In the genomic region with DNA sequence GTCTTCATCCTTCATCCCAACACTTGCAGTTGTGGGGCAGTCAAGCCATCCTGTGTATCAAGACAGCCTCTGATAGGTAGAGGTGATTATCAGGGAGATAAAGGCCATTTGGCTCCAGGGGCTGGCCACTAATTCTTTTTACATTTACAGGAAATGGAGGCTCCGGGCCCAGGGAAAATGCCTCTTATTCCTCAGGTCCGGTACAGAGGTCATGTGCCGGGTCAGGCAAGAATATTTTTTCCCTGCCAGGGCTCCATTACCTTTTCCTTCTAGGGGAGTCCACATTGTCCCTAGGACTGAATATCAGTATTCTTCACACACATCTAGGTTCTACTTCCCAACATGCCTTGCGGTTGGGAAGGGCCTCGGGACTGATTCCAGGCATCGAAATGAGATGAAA, we compare ENCODE assay signal across 17 mouse cellular contexts. TPM values are rescaled to one million over a fixed set of nuclear protein-coding genes. Genes with fewer than 3 reads are reported as not detected.
A peak's percentile ranks its signal among the peaks of the same experiment; 100 is the strongest.
DNase-seq lines count a peak whose midpoint lies in the region; ATAC-seq and TF ChIP-seq lines count a peak whose summit lies in the region.
"Had no signal": no experiment of that assay in that cellular context is flagged by ENCODE, and none has a peak within 500 bp of the region (broad histone marks: within the 10 kb centered on the region; RNA-seq: fewer than 3 reads in every experiment).

No protein-coding gene starts in this region.

- H3K9ac ChIP-seq in heart, embryonic 15.5 days, result no peak overlapping the region
- H3K9ac ChIP-seq in liver, adult 2 months (ENCODE audit: low read depth, low read length), result no peak overlapping the region
- no peak overlapping the region for H3K9ac ChIP-seq in liver, postnatal 0 days (replicated peaks)
- H3K9ac ChIP-seq in heart, embryonic 16.5 days (ENCODE audit: low read length), result no peak overlapping the region
- no peak overlapping the region for H3K9ac ChIP-seq in limb, embryonic 13.5 days
- H3K9ac ChIP-seq: embryonic facial prominence, embryonic 13.5 days had no signal

- TF ChIP-seq CTCF in liver, adult 2 months (IDR thresholded peaks at IDR 0.05; ENCODE audit: low read depth, low read length), result no peak
- TF ChIP-seq CTCF in liver, postnatal 0 days (IDR thresholded peaks at IDR 0.05; ENCODE audit: low read depth), result no peak

- H3K4me1 ChIP-seq in heart, embryonic 15.5 days (replicated peaks), result peaks cover 20% of the 10 kb centered on the region
- H3K4me1 ChIP-seq in liver, adult 2 months (ENCODE audit: control insufficient read depth, insufficient read depth, low read length), result peaks cover 6% of the 10 kb centered on the region
- peaks cover 22% of the 10 kb centered on the region for H3K4me1 ChIP-seq in liver, postnatal 0 days (ENCODE audit: insufficient read depth)
- peaks cover 24% of the 10 kb centered on the region for H3K4me1 ChIP-seq in heart, embryonic 16.5 days (ENCODE audit: control insufficient read depth, insufficient read depth, low read length)
- H3K4me1 ChIP-seq in limb, embryonic 13.5 days, result peaks cover 21% of the 10 kb centered on the region

- DNase-seq in heart, postnatal 25 days (ENCODE audit: low spot score), result no peak
- no peak for DNase-seq in liver, adult 2 months (ENCODE audit: extremely low read depth, low read depth, low spot score)
- no peak for DNase-seq in liver, postnatal 0 days
- DNase-seq in urinary bladder, postnatal 14 days (ENCODE audit: low spot score), result no peak
- no peak for DNase-seq in right cerebral cortex, adult 2 months (ENCODE audit: low spot score in 2 of 2)
- DNase-seq: cerebellum, adult 9-10 months; kidney, postnatal 4 days; thymus, postnatal 4 days had no signal

- TF ChIP-seq EP300 in liver, postnatal 0 days (IDR thresholded peaks at IDR 0.05; ENCODE audit: low read depth), result no peak

- TF ChIP-seq POLR2A in liver, adult 2 months (IDR thresholded peaks at IDR 0.05; ENCODE audit: extremely low read depth, insufficient read depth, low read length), result no peak

- H3K27me3 ChIP-seq in heart, embryonic 15.5 days, result no peaks in the 10 kb centered on the region
- no peaks in the 10 kb centered on the region for H3K27me3 ChIP-seq in liver, adult 2 months (ENCODE audit: control insufficient read depth, insufficient read depth, low read length)
- H3K27me3 ChIP-seq in liver, postnatal 0 days (ENCODE audit: insufficient read depth, low read length), result no peaks in the 10 kb centered on the region
- H3K27me3 ChIP-seq in heart, embryonic 16.5 days (ENCODE audit: control insufficient read depth, insufficient read depth, low read length), result no peaks in the 10 kb centered on the region
- no peaks in the 10 kb centered on the region for H3K27me3 ChIP-seq in limb, embryonic 13.5 days
- H3K27me3 ChIP-seq: embryonic facial prominence, embryonic 13.5 days had no signal

- H3K9me3 ChIP-seq in heart, embryonic 15.5 days (replicated peaks), result no peaks in the 10 kb centered on the region
- no peaks in the 10 kb centered on the region for H3K9me3 ChIP-seq in liver, postnatal 0 days (ENCODE audit: low read length)
- H3K9me3 ChIP-seq in heart, embryonic 16.5 days (replicated peaks; ENCODE audit: control insufficient read depth, low read length), result peaks cover 3% of the 10 kb centered on the region; the same call in 1 of the 2 replicates
- H3K9me3 ChIP-seq in limb, embryonic 13.5 days, result no peaks in the 10 kb centered on the region
- H3K9me3 ChIP-seq: embryonic facial prominence, embryonic 13.5 days; G1E; midbrain, embryonic 10.5 days had no signal

- H3K79me2 ChIP-seq in liver, adult 2 months (ENCODE audit: control insufficient read depth, insufficient read depth, low read length), result no peaks in the 10 kb centered on the region

- no peaks in the 10 kb centered on the region for H3K36me3 ChIP-seq in heart, embryonic 15.5 days
- H3K36me3 ChIP-seq in liver, adult 2 months (ENCODE audit: control insufficient read depth, insufficient read depth, low read length), result no peaks in the 10 kb centered on the region
- no peaks in the 10 kb centered on the region for H3K36me3 ChIP-seq in liver, postnatal 0 days (replicated peaks; ENCODE audit: insufficient read depth, low read length)
- no peaks in the 10 kb centered on the region for H3K36me3 ChIP-seq in heart, embryonic 16.5 days (ENCODE audit: control insufficient read depth, insufficient read depth)
- no peaks in the 10 kb centered on the region for H3K36me3 ChIP-seq in limb, embryonic 13.5 days
- H3K36me3 ChIP-seq: embryonic facial prominence, embryonic 13.5 days; G1E; midbrain, embryonic 10.5 days had no signal

- ATAC-seq in heart, embryonic 15.5 days (replicated peaks; ENCODE audit: insufficient number of reproducible peaks, insufficient read depth, low FRiP score, low read depth), result no peak
- no peak for ATAC-seq in liver, postnatal 0 days
- no peak for ATAC-seq in heart, embryonic 16.5 days (replicated peaks; ENCODE audit: extremely low read depth, insufficient read depth, low FRiP score)
- ATAC-seq in limb, embryonic 13.5 days (ENCODE audit: low FRiP score, low read depth), result no peak
- ATAC-seq: forebrain, embryonic 16.5 days; hindbrain, embryonic 16.5 days had no signal

- no peak overlapping the region for H3K4me3 ChIP-seq in heart, embryonic 15.5 days
- no peak overlapping the region for H3K4me3 ChIP-seq in liver, adult 2 months (ENCODE audit: insufficient read depth, low read depth, low read length)
- H3K4me3 ChIP-seq in liver, postnatal 0 days (ENCODE audit: low read depth, low read length), result no peak overlapping the region
- H3K4me3 ChIP-seq in heart, embryonic 16.5 days (ENCODE audit: low read length), result no peak overlapping the region
- H3K4me3 ChIP-seq in limb, embryonic 13.5 days, result no peak overlapping the region
- H3K4me3 ChIP-seq: embryonic facial prominence, embryonic 13.5 days; midbrain, embryonic 10.5 days had no signal

- intact Hi-C loops in heart, postnatal 25 days (cut with DNase I), result no loop called here

- peak overlapping the region; percentile 83 for H3K27ac ChIP-seq in heart, embryonic 15.5 days
- peak overlapping the region; percentile 77; the same call in 1 of the 2 replicates for H3K27ac ChIP-seq in liver, adult 2 months (replicated peaks; ENCODE audit: insufficient read depth, low read depth, low read length)
- no peak overlapping the region for H3K27ac ChIP-seq in liver, postnatal 0 days (ENCODE audit: low read depth)
- H3K27ac ChIP-seq in heart, embryonic 16.5 days (ENCODE audit: low read length), result peak overlapping the region; percentile 86
- H3K27ac ChIP-seq in limb, embryonic 13.5 days, result peak overlapping the region; percentile 10; the same call in 1 of the 2 replicates
- H3K27ac ChIP-seq: embryonic facial prominence, embryonic 13.5 days had no signal

- 77% methylated on average over 6 of the region's 6 CpGs for WGBS in heart, embryonic 15.5 days
- WGBS in liver, adult 2 months, result 88% methylated on average over 6 of the region's 6 CpGs
- WGBS in liver, postnatal 0 days (ENCODE audit: insufficient replicate concordance), result 80% methylated on average over 6 of the region's 6 CpGs
- WGBS in heart, embryonic 16.5 days, result 71% methylated on average over 6 of the region's 6 CpGs
- 86% methylated on average over 6 of the region's 6 CpGs for WGBS in limb, embryonic 13.5 days

- no peak overlapping the region for H3K4me2 ChIP-seq in heart, embryonic 15.5 days
- H3K4me2 ChIP-seq in liver, postnatal 0 days (ENCODE audit: low read depth, low read length), result no peak overlapping the region
- H3K4me2 ChIP-seq in heart, embryonic 16.5 days (ENCODE audit: low read depth, low read length), result no peak overlapping the region
- no peak overlapping the region for H3K4me2 ChIP-seq in limb, embryonic 13.5 days (replicated peaks)
- H3K4me2 ChIP-seq: embryonic facial prominence, embryonic 13.5 days; liver, embryonic 11.5 days had no signal

RNA-seq across cellular contexts. Expression of gene Smtn, which starts 31.8 kb away (rescaled TPM):
- 79.2 and 101 TPM in 2 replicates for polyA plus RNA-seq in heart, embryonic 15.5 days (2015; fragmentation: Nextera tagmentation; extraction: Ambion mirVana)
- total RNA-seq in heart, postnatal 25 days (2021), result 100 to 1,000 TPM; 170 to 174 TPM
- total RNA-seq in liver, adult 2 months (2014; rRNA removed), result 2.2 and 4.4 TPM in 2 replicates
- polyA plus RNA-seq in liver, adult 2 months (2012; rRNA removed), result 2.8 and 2.9 TPM in 2 replicates
- polyA plus RNA-seq in liver, postnatal 0 days (2015; fragmentation: Nextera tagmentation; extraction: Ambion mirVana), result 8.4 and 8.9 TPM in 2 replicates
- polyA plus RNA-seq in heart, embryonic 16.5 days (2015; fragmentation: Nextera tagmentation; extraction: Ambion mirVana), result 93.9 and 104 TPM in 2 replicates
- 57.8 and 63.6 TPM in 2 replicates for polyA plus RNA-seq in limb, embryonic 13.5 days (2015; fragmentation: Nextera tagmentation; extraction: Ambion mirVana)
- total RNA-seq: G1E had no signal
- polyA plus RNA-seq: G1E had no signal

RNA-seq across cellular contexts. Expression of gene Selenom, which starts 57.7 kb away (rescaled TPM):
- 132 and 138 TPM in 2 replicates for polyA plus RNA-seq in heart, embryonic 15.5 days (2015; fragmentation: Nextera tagmentation; extraction: Ambion mirVana)
- 10 to 100 TPM; 40.6 to 44.9 TPM for total RNA-seq in heart, postnatal 25 days (2021)
- 2.4 and 2.6 TPM in 2 replicates for total RNA-seq in liver, adult 2 months (2014; rRNA removed)
- 6.3 and 6.7 TPM in 2 replicates for polyA plus RNA-seq in liver, adult 2 months (2012; rRNA removed)
- 9.9 and 11.7 TPM in 2 replicates for polyA plus RNA-seq in liver, postnatal 0 days (2015; fragmentation: Nextera tagmentation; extraction: Ambion mirVana)
- polyA plus RNA-seq in heart, embryonic 16.5 days (2015; fragmentation: Nextera tagmentation; extraction: Ambion mirVana), result 119 and 126 TPM in 2 replicates
- 142 and 153 TPM in 2 replicates for polyA plus RNA-seq in limb, embryonic 13.5 days (2015; fragmentation: Nextera tagmentation; extraction: Ambion mirVana)
- total RNA-seq: G1E had no signal
- polyA plus RNA-seq: G1E had no signal
